Mouse (Mus musculus) ES-E14 (cell line): ENCODE data around the gene Trmt10c.

Source experiments
- CHD2 ChIP-seq: IDR thresholded peaks from 2 replicates; pipeline ENCODE4 v1.6.1; 2014; ENCODE audit warnings: mild to moderate bottlenecking, low read depth, low read length, inconsistent platforms
- HCFC1 ChIP-seq: IDR thresholded peaks from 2 replicates; pipeline ENCODE4 v1.6.1; 2012; ENCODE audit warnings: low read length, inconsistent platforms, borderline replicate concordance; ENCODE audit not compliant: insufficient read depth
- MAFK ChIP-seq: IDR thresholded peaks from 2 replicates; pipeline ENCODE4 v1.6.1; 2014; ENCODE audit warnings: mild to moderate bottlenecking, low read depth, low read length, inconsistent platforms; ENCODE audit not compliant: insufficient read depth
- ZC3H11A ChIP-seq: IDR thresholded peaks from 2 replicates; pipeline ENCODE4 v1.6.1; 2012; ENCODE audit warnings: low read depth, mild to moderate bottlenecking, inconsistent platforms, low read length, borderline replicate concordance
- ZNF384 ChIP-seq: IDR thresholded peaks from 2 replicates; pipeline ENCODE4 v1.6.1; 2012; ENCODE audit warnings: low read depth, low read length, inconsistent platforms

GRCm38 (mm10) chr16:56029661-56030082 is 7.9 kb downstream of the Trmt10c start, which contains the start of gene Pcnp:
- TF ChIP-seq MAFK (no peak), HCFC1 (peak; percentile 76), CHD2 (no peak), ZNF384 (no peak), ZC3H11A (no peak)
